Mouse (Mus musculus) intestine, embryonic 14.5 days (tissue): ENCODE results near the gene Ngdn. TPM values are rescaled to one million over a fixed set of nuclear protein-coding genes. Genes with fewer than 3 reads are reported as not detected.

Experiments
- ATAC-seq: fragments of 200-750 bp; cut with Nextera tagmentation; replicated peaks from 2 replicates; pipeline ENCODE4 v1.8.0; 2017; ENCODE audit warnings: low read depth, moderate number of reproducible peaks, moderate TSS enrichment, moderate library complexity; ENCODE audit not compliant: low FRiP score, low TSS enrichment
- DNase-seq: peaks from one replicate; pipeline ENCODE4 v3.0.0-alpha.2; 2018; ENCODE audit warnings: low spot score
- H3K27ac ChIP-seq: fragments of 300-500 bp; sonication (generic); 2 replicates; pipeline ENCODE4 v1.5.1; 2014; ENCODE audit warnings: low read depth, mild to moderate bottlenecking, control low read depth
- H3K27me3 ChIP-seq: fragments of 300-500 bp; sonication (generic); replicated peaks from 2 replicates; pipeline ENCODE4 v1.6.1; 2014; ENCODE audit warnings: low read length, control low read depth; ENCODE audit not compliant: control insufficient read depth, insufficient read depth
- H3K36me3 ChIP-seq: fragments of 300-500 bp; sonication (generic); 2 replicates; pipeline ENCODE4 v1.6.1; 2014; ENCODE audit warnings: low read length, control low read depth; ENCODE audit not compliant: control insufficient read depth, insufficient read depth
- H3K4me1 ChIP-seq: fragments of 300-500 bp; sonication (generic); replicated peaks from 2 replicates; pipeline ENCODE4 v1.6.1; 2014; ENCODE audit warnings: low read length, control low read depth, mixed read lengths; ENCODE audit not compliant: control insufficient read depth, insufficient read depth
- H3K4me2 ChIP-seq: fragments of 300-500 bp; sonication (generic); 2 replicates; pipeline ENCODE4 v1.6.1; 2014; ENCODE audit warnings: low read length
- H3K4me3 ChIP-seq: fragments of 300-500 bp; sonication (generic); 2 replicates; pipeline ENCODE4 v1.5.1; 2014; ENCODE audit warnings: low read depth, low read length, control low read depth, mixed read lengths
- H3K9ac ChIP-seq: fragments of 300-500 bp; sonication (generic); 2 replicates; pipeline ENCODE4 v1.6.1; 2014; ENCODE audit warnings: mild to moderate bottlenecking, low read length
- H3K9me3 ChIP-seq: fragments of 300-500 bp; sonication (generic); 2 replicates; pipeline ENCODE4 v1.6.1; 2016; ENCODE audit warnings: low read length, control low read depth; ENCODE audit not compliant: control insufficient read depth
- WGBS: fragments of 180-500 bp; shearing (Covaris S2); extraction: QIAGEN DNeasy Blood & Tissue Kit; methylation state at CpG from one replicate; pipeline ENCODE4 v1.1.7; 2014; 5-methylcytosine and 5-hydroxymethylcytosine counted together
- polyA plus RNA-seq: library from polyadenylated mRNA; unstranded; fragments of >200 nt; fragmentation: Nextera tagmentation; extraction: Ambion mirVana; gene quantifications from 2 replicates; pipeline ENCODE4 v1.2.1, GENCODE M21; 2014

Ngdn gene
- polyA plus RNA-seq, 1 experiment from 2014 or later: 78.5 TPM

DNA sequence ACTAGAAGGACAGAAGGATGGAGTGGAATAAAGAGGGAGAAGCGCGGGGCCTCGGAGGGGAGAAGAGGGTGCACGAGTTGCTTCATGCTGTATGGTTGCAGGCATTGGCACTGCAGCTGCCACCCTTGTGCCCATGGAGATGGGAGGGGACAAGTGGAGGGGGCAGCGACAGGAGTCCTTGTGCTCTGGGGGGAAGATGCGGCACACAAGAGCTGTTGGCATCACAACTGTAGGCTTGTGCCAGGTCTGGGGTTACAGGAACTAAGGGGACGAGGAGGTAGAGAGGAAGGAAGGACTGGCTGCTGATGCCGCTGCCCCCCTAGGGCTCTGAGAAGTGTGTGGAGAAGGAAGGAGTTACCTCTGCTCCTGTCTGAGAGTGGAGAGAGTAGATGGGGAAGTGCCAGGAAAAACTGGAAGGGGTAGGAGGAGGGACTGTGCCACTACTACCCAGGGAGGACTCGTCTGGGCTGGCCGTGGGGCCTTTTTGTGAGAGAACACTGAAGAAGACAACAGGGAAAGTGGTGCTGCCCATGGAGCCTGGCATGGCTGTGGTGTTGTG, 39.0 kb downstream of the Ngdn start:
- no peaks in the 10 kb centered on the region for H3K4me1 ChIP-seq
- no peaks in the 10 kb centered on the region for H3K9me3 ChIP-seq
- no peak overlapping the region for H3K4me3 ChIP-seq
- H3K36me3 ChIP-seq: no peaks in the 10 kb centered on the region
- DNase-seq: no peak
- no peaks in the 10 kb centered on the region for H3K27me3 ChIP-seq
- no peak overlapping the region for H3K4me2 ChIP-seq
- ATAC-seq: no peak
- 85% methylated on average over 10 of the region's 10 CpGs for WGBS
- H3K9ac ChIP-seq: no peak overlapping the region
- H3K27ac ChIP-seq: no peak overlapping the region

DNA sequence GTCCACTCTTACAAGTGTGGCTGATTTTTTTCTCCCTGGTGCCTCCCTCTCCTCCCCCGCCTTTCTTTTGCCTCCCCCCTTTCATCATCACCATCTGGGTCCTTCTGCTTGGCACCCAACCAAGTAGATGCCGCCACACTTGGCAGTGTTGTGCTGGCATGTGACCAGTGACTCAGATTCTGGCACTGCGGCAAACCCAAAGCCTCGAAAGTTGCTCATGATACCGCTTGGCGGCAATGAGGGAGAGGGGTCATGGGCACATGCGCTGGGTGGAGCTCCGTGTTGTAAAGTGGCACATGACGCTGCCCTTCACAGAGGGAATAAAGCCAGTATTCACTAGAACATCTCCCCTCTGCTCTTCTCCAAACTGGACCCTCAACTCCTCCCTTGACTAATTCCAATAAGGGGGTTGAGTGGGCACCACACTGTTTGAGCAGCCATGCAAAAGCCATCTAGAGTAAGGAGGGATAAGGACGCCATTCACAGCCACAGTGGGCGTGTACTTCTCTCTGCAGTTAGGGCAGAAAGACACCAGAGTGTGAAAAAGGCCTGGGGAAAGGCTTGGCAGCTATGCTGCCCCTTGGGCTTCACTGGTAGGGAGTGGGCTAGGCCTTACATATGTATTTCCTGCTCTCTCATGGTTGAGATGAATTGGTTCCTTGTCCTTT, 40.0 kb downstream of the Ngdn start:
- Histone ChIP-seq H3K4me2 (no peak overlapping the region), H3K36me3 (no peaks in the 10 kb centered on the region), H3K9ac (no peak overlapping the region), H3K4me3 (no peak overlapping the region), H3K4me1 (no peaks in the 10 kb centered on the region), H3K27me3 (no peaks in the 10 kb centered on the region), H3K9me3 (no peaks in the 10 kb centered on the region), H3K27ac (no peak overlapping the region)
- whole genome bisulfite sequencing: 81% methylated on average over 11 of the region's 11 CpGs
- no peak for ATAC-seq
- no peak for DNase-seq

DNA sequence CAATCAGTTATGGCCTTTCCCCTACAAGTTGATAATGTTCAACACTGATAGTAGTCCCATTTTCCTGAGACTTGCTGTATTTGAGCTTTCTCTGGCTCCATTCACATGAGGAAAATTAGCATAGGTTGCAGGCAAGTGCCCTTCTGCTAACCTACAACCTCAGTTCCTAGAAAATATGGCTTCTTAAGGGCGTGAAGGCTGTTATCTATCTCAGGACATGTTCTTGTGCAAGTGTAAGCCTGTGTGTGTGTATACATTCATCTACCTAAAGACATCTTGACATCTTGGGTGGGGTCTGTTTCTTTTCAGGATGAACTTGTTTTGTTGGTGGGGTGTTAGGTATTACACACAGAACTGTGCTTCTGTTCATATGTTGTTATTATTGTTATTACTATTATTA, 43.8 kb downstream of the Ngdn start:
- no peak for ATAC-seq
- WGBS: 81% methylated on average over 1 of the region's 1 CpGs
- no peak for DNase-seq

DNA sequence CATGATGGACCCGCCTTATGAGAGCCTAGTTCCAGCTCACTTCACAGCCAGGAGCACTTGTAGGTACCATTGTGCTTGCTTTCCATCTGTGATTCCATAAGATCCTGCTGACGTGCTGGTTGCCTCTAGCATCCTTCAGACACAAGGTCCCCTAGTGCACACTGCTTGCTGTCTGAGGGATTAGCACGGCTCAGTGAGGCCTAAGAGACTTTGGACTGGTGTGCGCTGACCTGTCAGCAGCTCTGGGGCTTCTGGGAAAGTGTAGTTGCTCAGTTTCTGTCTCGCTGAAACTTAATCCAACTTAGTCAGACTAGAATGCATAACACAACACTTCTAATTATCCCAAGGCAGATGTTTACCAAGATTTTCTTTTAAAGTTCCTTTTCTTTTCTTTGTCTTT, 44.7 kb downstream of the Ngdn start:
- DNase-seq: no peak
- H3K9ac ChIP-seq: no peak overlapping the region
- WGBS: 81% methylated on average over 5 of the region's 5 CpGs

More for the DNA sequence above, 43.8 kb downstream of the Ngdn start:
- Histone ChIP-seq H3K27me3 (no peaks in the 10 kb centered on the region), H3K4me3 (no peak overlapping the region), H3K27ac (no peak overlapping the region), H3K4me1 (peaks cover 11% of the 10 kb centered on the region), H3K9me3 (no peaks in the 10 kb centered on the region), H3K4me2 (no peak overlapping the region), H3K36me3 (no peaks in the 10 kb centered on the region), H3K9ac (no peak overlapping the region)

DNA sequence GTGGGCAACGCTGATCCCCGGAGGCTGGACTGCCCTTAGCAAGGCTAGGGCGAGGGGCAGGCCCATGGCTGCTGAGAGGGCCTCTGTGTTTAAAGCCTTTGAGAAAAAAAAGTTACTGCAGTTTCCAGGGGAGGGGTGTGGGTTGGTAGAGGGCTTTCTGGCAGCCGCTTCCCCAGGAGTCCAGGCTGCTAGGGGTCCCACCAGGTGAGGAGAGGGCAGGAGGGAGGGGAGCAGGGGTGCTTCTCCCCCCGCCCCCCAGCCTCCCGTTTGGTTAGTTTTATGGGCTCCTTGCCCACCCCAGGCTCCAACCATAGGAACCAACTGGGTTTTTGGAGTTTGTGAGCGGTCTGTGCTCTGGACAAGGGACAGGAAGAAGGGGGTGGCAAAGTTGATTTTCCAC, 46.6 kb downstream of the Ngdn start:
- no peaks in the 10 kb centered on the region for H3K9me3 ChIP-seq
- H3K9ac ChIP-seq: no peak overlapping the region
- H3K27me3 ChIP-seq: no peaks in the 10 kb centered on the region
- no peak overlapping the region for H3K4me2 ChIP-seq
- ATAC-seq (no peak), DNase-seq (no peak)
- no peak overlapping the region for H3K4me3 ChIP-seq
- H3K27ac ChIP-seq: no peak overlapping the region
- peaks cover 11% of the 10 kb centered on the region for H3K4me1 ChIP-seq
- 33% methylated on average over 7 of the region's 7 CpGs for WGBS
- H3K36me3 ChIP-seq: peaks cover 6% of the 10 kb centered on the region

More for the DNA sequence above, 44.7 kb downstream of the Ngdn start:
- no peaks in the 10 kb centered on the region for H3K9me3 ChIP-seq
- no peak overlapping the region for H3K4me3 ChIP-seq
- H3K27me3 ChIP-seq: no peaks in the 10 kb centered on the region
- no peak overlapping the region for H3K27ac ChIP-seq
- ATAC-seq: no peak
- peaks cover 11% of the 10 kb centered on the region for H3K4me1 ChIP-seq
- no peaks in the 10 kb centered on the region for H3K36me3 ChIP-seq
- no peak overlapping the region for H3K4me2 ChIP-seq

DNA sequence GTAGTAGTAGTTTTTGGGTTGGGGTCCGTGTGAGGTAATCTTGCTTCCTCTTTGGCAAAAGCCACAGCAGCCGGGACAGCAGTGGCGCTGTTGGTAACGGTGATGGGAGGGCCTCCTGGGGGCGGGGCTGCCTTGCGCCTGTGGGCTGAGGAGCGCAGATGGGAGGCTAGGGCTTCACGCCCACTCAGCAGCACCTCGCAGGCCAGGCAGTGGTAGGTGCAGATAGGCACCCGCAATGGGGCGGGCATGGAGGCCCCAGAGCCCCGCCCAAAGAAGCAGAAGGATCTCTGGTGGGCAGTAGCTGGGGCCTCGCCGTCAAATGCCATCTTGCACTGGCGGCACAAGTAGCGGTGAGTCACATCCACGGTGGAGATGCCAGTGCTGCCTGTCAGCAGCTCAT, 47.4 kb downstream of the Ngdn start:
- Histone ChIP-seq H3K4me2 (peak overlapping the region; percentile 36), H3K9ac (no peak overlapping the region), H3K27ac (no peak overlapping the region), H3K27me3 (no peaks in the 10 kb centered on the region), H3K36me3 (peaks cover 11% of the 10 kb centered on the region), H3K9me3 (no peaks in the 10 kb centered on the region), H3K4me3 (no peak overlapping the region), H3K4me1 (peaks cover 11% of the 10 kb centered on the region)
- 22% methylated on average over 17 of the region's 17 CpGs for WGBS
- peak; percentile 59 for DNase-seq
- ATAC-seq: 0 out of 2 replicates have a peak, but pooled peaks have one; percentile 59

DNA sequence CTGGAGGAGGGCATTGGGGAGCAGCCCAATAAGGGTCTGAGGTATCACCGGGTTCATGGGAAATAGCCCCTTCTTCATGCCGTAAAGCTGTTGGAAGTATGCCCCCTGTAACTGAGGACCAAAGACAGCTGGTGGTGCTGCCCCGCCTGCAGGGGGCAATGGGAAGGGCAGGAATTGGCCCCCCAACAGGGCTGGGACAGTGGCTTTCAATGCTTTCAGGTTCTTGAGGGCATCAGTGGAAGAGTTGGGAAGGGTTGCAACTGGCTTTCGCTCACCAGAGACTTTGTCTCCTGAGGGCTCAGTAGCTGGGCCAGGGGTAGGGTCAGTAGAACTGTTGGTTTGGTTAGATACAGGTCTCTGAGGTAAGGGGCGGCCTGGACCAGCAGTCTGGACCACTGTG, 47.9 kb downstream of the Ngdn start:
- H3K4me2 ChIP-seq: peak overlapping the region; percentile 36; the same call in 1 of the 2 replicates
- 82% methylated on average over 5 of the region's 5 CpGs for WGBS

DNA sequence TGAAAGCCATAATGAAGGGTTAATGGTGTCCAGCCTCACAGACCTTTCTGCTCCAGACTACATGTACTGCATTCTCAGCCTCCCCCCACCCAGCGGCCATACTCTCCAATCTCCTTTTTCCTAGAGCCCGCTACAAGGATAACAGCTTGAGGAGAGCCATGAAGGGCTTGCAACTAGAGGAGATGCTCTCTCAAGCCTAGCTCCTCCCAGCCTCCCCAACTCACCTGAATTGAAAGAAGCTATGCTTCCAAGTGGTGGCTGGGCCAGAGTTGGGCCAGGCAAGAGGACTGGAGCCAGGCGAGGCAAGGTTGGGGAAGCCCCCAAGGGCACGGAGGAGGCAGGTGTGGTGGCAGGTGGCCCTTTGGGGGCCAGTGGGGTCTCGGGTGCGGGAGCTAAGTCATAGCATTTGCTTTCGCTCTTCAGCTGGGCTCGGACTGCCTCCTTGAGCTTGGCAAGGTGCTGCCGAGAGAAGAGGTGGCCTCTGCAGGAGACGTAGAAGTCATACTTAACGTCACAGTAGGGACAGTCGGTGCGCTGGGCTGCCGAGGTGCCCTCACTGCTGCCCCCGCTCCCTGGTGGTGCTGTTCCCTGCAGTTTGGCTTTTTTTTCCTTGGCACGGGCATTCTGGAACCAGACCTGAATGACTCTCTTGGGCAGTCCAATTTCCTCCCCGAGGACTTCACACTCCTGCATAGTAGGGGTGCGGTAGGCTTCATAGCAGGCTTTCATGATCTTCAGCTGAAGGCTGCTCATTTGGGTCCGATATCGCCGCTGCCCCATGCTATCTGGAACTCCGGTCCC, 48.5 kb downstream of the Ngdn start:
- no peaks in the 10 kb centered on the region for H3K9me3 ChIP-seq
- H3K36me3 ChIP-seq: peaks cover 12% of the 10 kb centered on the region
- DNase-seq: no peak
- H3K4me2 ChIP-seq: no peak overlapping the region
- H3K27me3 ChIP-seq: no peaks in the 10 kb centered on the region
- no peak overlapping the region for H3K9ac ChIP-seq
- ATAC-seq: no peak
- 82% methylated on average over 22 of the region's 22 CpGs for WGBS
- H3K4me1 ChIP-seq: peaks cover 11% of the 10 kb centered on the region
- H3K4me3 ChIP-seq: no peak overlapping the region
- no peak overlapping the region for H3K27ac ChIP-seq

More for the DNA sequence above, 47.9 kb downstream of the Ngdn start:
- H3K36me3 ChIP-seq: peaks cover 12% of the 10 kb centered on the region
- DNase-seq: no peak
- no peak overlapping the region for H3K4me3 ChIP-seq
- no peak overlapping the region for H3K27ac ChIP-seq
- peaks cover 11% of the 10 kb centered on the region for H3K4me1 ChIP-seq
- no peaks in the 10 kb centered on the region for H3K27me3 ChIP-seq
- H3K9me3 ChIP-seq: no peaks in the 10 kb centered on the region
- ATAC-seq: no peak
- no peak overlapping the region for H3K9ac ChIP-seq
